Mouse (Mus musculus): ENCODE measurements around the gene Pum1.
"Not testable (repeated sequence)": the region's sequence is repeated elsewhere in the genome, so short reads cannot be mapped to it uniquely, and the experiment has no call there.

Pum1 gene

DNA sequence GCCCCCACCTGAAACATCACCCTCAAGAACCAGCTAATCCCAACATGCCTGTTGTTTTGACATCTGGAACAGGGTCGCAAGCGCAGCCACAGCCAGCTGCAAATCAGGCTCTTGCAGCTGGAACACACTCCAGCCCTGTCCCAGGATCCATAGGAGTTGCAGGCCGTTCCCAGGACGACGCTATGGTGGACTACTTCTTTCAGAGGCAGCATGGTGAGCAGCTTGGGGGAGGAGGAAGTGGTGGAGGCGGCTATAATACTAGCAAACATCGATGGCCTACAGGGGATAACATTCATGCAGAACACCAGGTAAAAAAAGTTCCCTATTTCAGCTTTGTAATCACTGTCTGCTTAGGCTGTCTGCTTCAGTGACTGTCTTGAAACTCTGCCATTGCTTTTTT lies 5.9 kb downstream of the Pum1 start:
- no peak for DNase-seq (ENCODE audit: low spot score)

DNA sequence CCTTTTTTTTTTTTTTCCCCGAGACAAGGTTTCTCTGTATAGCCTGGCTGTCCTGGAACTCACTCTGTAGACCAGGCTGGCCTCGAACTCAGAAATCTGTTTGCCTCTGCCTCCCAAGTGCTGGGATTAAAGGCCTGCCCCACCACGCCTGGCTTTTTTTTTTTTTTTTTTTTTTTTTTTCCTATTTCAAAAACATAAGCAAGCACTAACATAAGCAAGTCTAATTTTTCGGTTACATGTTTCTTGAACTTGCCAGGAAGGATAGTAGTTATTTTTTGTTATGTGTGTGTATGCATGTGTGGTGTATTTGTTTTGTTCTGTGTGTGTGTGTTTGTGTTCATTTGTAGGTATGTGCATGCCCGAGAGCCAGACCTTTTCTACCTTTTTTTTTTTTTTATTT lies 6.9 kb downstream of the Pum1 start:
- DNase-seq (ENCODE audit: low spot score): not testable (repeated sequence)

DNA sequence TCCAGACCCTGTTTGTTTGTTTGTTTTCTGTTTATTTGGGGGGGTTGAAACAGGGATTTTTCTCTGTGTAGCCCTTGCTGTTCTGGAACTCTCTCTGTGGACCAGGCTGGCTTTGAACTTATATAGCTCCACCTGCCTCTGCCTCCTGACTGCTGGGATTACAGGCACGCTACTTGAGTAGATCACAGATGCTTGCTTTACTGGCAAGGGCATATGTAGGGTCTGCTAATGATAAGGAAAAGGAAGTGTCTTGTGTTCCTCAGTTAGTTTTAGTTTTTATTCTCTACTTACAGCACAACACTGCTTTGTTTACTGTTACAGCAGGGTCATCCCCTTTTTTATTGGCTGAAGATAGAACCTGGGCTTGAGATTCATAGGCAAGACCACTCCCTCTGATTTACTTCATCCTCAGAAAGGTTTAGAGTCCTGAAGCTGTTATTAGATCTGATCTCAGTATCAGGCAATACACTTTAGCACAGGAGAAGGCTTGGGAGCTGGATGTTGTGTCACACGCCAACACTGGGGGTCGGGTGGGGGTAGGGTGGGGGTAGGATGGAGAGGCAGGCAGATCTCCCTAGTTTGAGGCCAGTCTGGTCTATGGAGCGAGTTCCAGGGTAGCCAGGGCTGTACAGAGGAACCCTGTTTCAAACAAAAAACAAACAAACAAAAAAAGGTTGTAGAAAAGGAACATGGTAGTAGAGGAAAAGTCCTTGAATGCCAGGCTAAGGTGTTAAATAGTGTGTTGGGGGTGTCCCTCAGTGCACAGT lies 8.1 kb downstream of the Pum1 start:
- no peak for DNase-seq (ENCODE audit: low spot score)

DNA sequence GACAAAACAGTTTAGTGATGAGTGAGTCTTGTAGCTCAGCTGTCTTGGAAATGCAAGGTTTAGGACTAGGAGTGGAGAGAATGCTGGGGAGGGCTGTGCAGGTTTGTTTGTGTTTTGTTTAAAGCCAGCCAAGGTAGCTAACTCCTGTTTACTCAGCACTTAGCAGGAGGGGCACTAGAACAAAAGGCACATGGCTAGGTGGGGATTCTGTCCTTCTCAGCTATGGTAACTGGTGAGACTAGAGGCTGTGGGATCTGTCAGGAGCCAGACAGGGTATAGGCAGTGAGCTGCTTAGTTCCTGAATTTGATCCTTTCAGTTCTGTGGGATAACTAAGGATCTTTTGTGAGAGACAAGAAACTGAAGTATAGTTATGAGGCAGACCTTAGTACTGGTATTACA lies 9.0 kb downstream of the Pum1 start:
- DNase-seq (ENCODE audit: low spot score): no peak

DNA sequence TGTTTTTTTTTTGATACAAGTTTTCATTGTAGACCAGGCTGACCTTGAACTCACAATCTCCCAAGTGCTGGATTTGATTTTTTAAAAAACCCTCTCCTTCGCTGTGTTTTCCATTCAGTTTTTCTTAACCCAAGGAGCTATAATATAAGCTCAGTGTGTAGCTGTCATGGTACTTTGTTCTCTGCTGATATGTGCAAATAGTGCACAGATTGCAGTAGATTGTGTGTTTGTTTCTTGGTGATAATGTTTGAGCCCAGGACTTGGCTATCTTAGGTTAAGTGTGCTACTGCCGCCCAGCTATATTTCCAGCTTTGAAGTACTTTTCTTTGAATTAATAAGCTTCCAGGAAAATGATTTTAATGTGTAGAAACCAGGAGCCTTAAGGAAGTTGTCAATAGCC lies 13.6 kb downstream of the Pum1 start:
- no peak for DNase-seq (ENCODE audit: low spot score)

DNA sequence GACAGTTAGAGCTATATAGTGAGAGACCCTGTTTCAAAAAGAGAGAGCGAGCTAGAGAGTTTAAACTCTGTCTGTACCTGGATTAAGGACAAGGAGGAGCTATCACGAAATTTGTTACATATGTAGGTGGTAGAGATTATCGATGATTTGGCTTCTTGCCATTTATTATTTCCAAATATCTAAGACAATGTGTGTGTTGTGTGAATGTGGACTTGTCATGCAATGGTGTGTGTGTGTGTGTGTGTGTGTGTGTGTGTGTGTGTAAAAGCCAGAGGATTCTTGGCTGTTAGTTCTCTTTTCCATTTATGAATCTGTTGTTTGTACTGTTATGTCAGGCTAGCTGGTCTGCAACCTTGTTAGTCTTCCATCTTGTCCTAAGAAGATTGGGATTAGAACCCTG lies 15.0 kb downstream of the Pum1 start:
- DNase-seq (ENCODE audit: low spot score): no peak

DNA sequence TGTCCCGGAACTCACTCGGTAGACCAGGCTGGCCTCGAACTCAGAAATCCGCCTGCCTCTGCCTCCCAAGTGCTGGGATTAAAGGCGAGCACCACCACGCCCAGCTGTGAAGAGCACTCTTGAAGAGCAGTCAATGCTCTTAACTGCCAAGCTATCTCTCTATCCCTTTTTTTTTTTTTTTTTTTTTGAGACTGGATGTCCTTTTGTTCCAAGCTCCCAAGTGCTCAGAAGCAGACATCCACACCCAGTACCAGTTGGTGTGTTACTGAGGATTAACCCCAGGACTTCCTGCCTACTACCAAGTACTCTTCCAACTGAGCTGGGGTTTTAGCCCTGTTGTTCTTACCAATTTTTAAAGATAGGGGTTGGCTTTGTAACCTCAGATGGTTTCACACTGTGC lies 17.6 kb downstream of the Pum1 start:
- DNase-seq (ENCODE audit: low spot score): no peak

DNA sequence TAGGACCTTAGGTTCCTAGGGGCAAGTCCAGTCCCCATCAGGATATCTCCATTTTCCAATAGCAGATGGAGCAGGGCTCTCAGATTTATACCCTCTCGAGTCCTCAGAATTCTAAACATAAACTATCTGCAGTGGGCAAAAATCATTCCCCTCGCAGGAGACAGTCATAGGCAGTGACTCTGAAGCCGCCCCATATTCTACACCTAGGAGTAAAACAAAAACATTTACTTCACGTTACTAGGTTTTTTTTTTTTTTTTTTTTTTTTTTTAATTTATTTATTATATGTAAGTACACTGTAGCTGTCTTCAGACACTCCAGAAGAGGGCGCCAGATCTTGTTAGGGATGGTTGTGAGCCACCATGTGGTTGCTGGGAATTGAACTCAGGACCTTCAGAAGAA lies 19.9 kb downstream of the Pum1 start:
- not testable (repeated sequence) for DNase-seq (ENCODE audit: low spot score)

DNA sequence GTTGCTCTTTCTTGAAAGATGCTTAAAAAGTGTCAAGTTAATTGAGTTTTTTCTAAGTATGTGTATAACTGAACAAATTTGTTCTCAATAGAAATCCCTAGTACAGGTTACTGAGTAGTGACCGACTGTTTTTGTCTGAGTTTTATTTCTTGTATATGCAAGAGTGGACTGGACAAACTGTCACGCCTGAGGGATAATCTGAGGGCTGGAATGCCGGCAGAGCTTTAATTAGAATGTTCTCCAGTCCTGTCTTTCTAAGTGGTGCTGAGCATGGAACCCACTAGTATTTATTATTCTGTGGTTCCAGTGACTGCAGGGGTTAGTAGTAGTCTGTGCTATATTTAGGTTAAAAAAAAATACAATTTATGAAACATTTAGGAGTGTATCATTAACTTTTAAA lies 30.8 kb downstream of the Pum1 start:
- no peak for DNase-seq (ENCODE audit: low spot score)

DNA sequence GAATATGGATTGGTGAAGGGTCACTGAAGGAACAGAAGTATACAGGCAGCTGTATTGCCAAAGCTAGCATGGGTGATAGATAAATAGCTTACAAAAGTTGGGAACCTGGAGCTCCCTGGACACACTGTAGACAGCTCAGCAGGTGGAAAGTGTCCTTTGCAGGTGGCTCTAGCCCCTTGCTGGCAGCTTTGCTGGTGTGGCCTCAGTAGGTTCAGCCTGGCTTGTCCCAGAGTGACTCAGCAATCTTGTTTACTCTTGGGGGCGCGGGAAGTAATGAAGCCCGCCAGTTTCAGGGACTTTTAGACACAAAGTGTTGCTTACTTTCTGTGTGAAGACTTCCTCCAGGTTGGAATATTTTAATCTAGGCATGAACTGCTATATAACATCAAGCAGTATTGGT lies 31.9 kb downstream of the Pum1 start:
- peak; percentile 25 for DNase-seq (ENCODE audit: low spot score)

DNA sequence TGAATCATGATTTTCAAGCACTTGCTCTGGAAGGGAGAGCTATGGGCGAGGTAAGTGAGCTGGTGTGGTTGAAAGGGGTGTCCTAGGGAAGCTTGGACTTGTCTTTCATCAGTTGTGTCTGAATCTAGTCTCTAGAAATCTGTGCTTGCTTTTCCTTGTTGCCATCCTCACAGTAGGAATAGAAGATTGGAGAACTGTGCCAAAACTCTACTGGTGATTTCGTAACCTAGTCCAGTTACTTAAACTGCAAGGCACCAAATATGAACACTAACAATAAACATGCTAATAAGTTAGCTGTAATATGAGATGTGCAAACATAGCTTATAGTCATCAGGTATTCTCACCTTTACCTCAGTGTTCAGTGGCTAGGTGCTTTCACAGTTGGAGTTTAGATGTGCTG lies 37.9 kb downstream of the Pum1 start:
- no peak for DNase-seq (ENCODE audit: low spot score)

DNA sequence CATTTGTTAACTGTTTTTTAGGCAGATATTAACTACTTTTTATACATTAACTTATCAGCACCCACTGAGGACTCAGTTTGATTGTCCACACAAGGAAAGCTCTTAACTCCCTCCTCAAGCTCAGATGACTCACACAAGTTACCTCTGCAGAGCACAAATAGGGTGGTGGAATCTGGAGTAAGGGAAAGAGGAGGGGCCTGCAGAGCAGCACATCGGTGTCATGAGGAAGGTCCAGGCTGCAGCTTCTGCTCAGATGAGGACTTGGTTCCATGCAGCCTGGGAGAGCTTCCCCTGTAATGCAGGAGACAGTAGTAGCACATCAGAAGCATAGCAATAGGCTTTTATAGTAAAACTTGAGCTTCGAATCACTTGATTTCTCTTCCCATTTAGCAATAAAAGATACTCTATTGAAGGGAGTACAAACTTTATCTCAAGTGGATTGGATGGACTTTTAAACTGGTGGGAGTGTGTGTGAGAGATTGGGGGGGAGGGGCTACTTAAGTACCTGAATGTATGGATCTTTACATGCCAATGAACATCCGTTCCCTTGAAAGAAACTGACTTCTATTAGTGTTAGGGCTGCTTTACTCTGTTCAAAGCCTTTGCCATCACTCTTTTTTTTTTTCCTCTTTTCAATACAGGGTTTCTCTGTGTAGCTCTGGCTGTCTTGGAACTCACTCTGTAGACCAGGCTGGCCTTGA lies 39.9 kb downstream of the Pum1 start:
- DNase-seq (ENCODE audit: low spot score): no peak

DNA sequence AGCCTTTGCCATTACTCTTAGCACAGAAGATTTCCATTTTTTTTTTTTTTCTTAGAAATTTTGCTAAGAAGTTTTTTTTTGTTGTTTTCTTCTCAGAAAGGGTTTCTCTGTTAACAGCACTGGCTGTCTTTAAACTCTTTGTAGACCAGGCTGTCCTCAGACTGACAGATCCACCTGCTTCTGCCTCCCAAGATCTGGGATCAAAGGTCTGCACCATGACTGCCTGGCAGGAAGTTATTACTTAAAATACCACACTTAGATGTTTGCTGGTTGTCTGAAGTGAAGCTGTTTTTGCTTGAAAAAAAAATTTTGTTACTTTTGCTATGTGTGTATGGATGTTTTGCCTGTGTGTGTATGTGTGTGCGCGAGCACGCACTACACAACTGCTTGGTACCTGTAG lies 40.5 kb downstream of the Pum1 start:
- no peak for DNase-seq (ENCODE audit: low spot score)

DNA sequence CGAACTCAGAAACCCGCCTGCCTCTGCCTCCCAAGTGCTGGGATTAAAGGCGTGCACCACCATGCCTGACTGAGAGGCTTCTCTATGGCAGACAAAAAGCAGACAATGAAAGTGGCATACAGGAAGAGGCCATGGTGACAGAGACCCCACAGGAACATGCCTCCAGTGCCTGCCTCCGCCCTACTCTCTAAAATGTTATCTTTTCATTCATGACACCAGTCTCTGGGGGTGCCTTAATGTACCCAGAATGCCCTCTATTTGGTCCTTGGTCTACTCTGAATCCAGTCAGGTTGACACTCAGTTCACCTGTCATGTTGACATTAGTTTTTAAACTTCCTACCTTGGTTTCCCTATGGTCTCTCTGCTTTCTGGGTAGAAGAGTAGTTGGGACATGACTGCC lies 41.5 kb downstream of the Pum1 start:
- DNase-seq (ENCODE audit: low spot score): no peak

DNA sequence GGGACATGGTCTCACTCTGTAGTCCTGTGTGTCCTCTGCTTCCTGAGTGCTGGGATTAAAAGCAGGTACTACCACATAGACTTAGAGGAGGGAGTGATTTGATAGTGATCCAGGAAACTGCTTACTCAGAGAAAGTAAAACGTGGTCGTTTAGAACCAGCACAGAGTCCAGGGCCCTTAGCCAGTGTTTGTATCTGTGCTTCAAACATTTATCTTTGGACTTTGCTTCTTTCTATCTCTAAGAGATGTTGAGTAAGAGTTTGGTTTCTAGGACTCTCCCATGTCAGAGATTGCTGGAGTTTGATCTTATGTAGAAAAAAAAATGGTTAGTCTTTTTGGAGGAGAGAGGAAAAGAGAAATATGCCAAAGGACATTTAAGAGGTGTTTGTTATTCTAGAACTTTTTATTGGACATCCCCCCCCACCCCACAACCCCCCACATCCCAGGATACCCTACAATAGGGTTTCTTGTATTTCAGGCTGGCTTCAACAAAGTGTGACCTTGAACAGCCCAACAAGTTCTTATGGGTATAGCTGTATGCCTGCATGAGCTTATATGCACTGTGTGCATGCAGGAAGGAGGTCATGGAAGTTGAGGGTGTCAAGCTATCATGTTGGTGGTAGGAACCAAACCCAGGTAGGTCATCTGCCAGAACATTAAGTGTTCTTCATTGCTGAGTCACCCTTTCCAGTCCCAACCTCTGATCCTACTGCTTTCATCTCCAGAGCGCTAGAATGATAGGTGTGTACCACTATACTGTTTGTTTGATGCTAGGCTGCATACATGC lies 43.3 kb downstream of the Pum1 start:
- DNase-seq (ENCODE audit: low spot score): no peak

DNA sequence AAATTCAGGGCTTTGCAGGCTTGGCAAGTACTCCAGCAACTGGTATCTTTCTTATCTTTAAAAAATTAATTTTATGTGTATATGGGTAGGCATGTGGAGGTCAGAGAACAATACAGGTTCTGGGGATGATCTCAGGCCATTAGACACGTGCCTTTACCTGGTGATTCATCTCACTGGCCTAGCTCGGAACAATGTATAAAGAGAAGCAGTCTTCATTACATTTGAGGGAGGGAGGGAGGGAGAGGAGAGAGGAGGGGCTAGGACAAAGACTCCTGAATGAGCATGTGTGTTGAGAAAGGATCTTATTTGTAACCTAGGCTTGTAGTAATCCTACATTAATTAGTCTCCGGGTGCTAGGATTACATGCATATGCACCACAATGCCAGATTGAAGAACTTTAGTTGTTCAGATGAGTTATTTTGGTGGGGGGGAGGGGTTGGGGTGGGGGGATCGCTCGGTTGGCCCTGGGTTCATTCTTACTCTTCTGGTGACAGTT lies 48.3 kb downstream of the Pum1 start:
- no peak for DNase-seq (ENCODE audit: low spot score)

DNA sequence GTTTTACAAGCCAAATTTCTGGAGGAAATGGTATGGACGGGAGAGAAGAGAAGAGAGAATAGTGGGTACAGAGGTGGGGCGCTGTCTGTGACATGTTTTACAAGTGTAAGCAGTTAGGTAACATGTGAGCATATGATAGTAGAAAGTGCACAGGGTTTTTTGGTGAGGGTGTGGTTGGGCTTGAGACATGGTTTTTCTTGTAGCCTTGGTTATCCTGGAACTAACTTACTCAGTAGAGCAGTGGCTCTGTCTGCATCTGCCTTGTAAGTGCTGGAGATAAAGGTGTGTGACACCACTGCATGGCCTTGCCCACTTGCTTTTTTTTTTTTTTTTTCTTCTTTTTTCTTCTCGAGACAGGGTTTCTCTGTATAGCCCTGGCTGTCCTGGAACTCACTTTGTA lies 49.2 kb downstream of the Pum1 start:
- peak; percentile 80 for DNase-seq (ENCODE audit: low spot score)

DNA sequence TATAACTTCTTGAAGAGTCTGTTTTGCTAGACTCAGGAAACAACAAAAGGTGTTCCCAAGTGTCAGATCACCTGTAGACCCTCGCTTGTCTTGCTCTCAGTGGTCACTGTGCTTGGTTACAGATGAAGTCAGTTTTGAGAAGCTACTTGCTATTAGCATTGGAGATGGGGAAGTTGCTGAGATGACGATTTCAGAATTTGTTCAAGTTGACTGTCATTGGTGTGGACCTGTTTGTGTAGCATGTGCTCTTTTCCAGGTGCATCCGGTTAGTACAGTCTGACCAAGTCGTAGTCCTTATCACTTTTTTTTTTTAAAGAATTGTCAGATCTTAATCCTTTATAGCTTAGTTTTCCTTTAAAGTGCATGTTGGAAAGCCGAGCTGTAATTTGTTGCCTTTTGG lies 50.3 kb downstream of the Pum1 start:
- DNase-seq (ENCODE audit: low spot score): no peak

DNA sequence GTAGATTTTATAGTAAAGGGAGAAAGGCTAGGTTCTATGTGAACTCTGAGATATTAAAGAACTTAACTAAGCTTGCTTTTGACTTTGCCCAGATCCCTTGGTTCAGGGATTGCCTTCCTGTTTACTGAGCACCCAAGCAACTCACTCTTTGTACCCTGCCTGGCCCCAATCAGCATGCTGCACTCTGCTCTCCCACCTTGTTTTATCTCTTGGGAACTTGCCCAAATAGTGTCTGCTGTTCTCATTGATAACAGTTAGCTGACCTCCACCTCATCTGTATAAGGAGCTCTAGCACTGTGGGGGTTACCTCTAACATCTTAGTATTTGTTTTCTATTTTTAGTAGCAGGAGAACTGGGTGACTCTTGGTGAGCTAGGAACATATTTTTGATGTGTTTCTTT lies 52.0 kb downstream of the Pum1 start:
- peak; percentile 95 for DNase-seq (ENCODE audit: low spot score)

DNA sequence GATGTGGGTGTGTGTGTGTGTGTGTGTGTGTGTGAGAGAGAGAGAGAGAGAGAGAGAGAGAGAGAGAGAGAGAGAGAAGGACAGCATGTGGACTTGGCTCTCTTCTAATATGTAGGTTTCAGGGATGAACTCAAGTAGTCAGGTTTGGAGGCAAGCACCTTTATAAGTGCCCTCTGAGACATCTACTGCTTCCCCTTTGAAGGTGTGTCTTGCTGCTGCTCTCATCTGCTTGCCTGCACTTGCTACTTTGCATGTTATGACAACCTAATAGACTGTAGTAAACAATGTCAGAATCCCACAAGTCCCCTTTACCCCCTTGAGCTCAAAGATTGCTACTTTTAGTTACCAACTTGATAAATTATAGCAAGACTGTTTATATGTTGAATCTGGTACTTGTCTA lies 52.5 kb downstream of the Pum1 start:
- DNase-seq (ENCODE audit: low spot score): peak; percentile 48

DNA sequence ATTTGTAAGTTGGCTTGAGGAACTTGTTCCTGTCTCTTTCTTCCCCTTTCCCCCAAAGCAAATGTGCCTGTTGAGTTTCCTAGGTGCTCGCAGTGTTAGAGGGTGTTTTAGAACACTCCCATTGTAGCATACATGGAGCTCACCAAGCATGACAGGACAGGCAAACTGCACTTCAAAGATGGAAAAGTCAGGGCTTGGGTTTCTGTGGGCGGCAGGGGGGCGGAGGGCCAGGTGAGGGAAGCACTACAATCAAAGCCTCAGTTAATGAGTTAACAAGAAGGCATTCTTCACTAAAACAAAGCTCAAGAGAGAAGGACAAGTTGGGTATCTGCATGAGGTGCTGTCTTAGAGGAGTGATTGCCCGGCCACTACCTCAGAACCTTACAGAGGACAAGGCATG lies 56.2 kb downstream of the Pum1 start:
- DNase-seq (ENCODE audit: low spot score): no peak

DNA sequence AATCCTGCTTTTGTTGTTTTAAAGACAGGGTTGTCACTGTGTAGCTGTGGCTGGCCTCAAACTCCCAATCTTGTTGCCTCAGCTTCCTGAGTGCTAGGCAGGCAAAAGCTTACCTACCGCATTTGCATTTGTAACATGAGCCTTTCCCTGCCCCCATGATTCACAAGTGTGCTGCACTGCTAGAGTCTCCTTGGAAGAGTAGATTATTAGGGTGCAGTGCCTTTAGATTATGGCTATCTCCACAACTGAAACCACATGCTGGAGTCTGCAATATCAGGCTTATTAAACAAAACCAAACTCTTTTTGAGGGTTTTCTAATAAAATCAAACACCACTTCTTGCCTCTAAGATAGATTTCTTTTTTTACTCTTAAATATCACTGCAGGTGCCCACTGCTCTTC lies 59.5 kb downstream of the Pum1 start:
- DNase-seq (ENCODE audit: low spot score): peak; percentile 31

DNA sequence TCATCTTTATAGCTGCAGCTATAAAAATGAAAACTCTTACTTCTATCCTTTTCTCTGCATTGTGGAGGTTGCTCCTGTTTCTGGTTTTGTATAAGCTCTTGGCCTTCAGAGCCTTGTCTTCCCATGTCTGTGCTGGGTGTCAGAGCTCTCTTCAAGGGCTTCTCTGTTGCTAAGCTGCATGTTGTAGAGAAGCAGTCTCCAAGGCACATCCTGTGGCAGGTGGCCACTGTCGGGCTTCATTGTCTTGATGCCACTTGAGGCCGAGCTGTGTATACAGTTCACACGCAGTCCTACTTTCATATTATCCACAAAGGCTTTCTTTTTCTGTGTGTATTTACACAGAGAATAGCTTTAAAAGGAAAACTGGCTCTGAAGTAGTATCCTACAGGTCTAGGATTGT lies 63.0 kb downstream of the Pum1 start:
- no peak for DNase-seq (ENCODE audit: low spot score)

Measured in c-Kit-positive CD71-positive TER-119-positive erythroid progenitor cells, embryonic 14.5 days (primary cell).